Mouse (Mus musculus): ENCODE measurements around the gene Uhrf1bp1l.

GRCm38 (mm10) chr10:89738395-89738794 is 6.4 kb upstream of the Uhrf1bp1l start:
- TF ChIP-seq CTCF (IDR thresholded peaks at IDR 0.05), result no peak
- no peak for TF ChIP-seq EP300 (IDR thresholded peaks at IDR 0.05)
